Mouse (Mus musculus) cerebellum, adult 8-10 months (tissue): ENCODE results near the gene Rcor1.
"Not testable (repeated sequence)": the region's sequence is repeated elsewhere in the genome, so short reads cannot be mapped to it uniquely, and the experiment has no call there.

Experiments used
- DNase-seq: peaks from one replicate; pipeline ENCODE4 v3.0.0; 2022

The Rcor1 gene

GRCm38 (mm10) chr12:111028176-111029167 lies 10.7 kb upstream of the Rcor1 start:
- DNase-seq = no peak

GRCm38 (mm10) chr12:111029291-111029890 lies 9.8 kb upstream of the Rcor1 start:
- no peak for DNase-seq

- no peak for DNase-seq
Measured at GRCm38 (mm10) chr12:111032839-111033238, 6.3 kb upstream of the Rcor1 start.

DNA sequence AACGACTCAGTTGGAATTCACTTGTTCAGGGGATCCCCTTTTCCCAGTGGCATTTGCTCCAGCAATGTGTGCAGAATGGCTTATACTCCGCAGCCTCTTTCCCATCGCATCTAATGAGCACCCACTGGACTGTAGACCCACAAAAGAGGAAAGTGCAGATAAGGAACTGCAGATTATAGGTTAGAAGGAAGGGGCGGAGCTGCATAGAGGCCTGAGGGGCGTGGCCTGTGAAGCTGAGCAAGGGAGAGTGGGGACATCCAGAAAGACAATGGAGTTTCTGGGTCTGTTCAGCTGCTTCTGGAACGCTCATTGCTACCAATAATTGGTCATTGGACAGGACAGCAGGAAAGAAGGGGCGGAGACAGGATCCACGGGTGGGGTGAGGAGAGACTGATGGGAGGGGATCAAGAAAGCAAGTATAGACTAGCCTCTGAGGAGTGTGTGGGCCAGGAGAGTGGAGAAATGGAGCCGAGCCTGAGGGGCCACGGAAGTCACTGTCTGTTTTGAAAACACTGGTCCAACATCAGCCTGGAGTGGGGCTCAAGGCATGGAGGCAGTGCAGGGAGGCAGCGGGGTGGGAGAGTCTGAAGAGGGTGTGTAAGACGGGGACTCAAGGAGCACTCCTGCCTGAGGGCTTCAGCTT lies 3.8 kb upstream of the Rcor1 start:
- no peak for DNase-seq

DNA sequence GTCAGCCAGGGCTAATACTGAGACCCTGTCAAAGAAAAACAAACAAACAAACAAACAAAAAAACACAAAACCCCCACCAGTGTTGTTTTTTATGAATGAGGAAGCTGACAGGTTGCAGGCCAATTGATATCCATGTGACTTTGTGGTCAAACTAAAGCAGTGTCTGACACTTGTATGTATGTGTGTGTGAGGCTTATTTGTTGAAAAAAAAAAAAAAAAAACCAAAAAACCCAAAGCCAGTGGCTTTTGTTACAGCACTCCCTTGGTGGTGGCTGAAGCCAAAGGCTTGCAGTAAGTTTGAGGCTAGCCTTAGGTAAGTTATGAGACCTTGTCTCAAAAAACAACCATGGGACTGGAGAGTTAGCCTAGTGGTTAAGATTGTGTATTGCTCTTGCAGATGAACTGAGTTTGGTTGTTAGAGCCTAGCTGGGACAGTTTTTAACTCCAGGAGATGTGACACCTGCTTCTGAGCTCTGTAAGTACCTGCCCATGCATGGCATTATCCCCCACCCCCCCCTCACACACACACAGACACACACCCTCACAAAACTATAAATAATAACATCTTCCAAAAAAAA lies 2.9 kb upstream of the Rcor1 start:
- no peak for DNase-seq

- peak; percentile 29 for DNase-seq
Measured at GRCm38 (mm10) chr12:111037241-111038180, 1.6 kb upstream of the Rcor1 start.

DNA sequence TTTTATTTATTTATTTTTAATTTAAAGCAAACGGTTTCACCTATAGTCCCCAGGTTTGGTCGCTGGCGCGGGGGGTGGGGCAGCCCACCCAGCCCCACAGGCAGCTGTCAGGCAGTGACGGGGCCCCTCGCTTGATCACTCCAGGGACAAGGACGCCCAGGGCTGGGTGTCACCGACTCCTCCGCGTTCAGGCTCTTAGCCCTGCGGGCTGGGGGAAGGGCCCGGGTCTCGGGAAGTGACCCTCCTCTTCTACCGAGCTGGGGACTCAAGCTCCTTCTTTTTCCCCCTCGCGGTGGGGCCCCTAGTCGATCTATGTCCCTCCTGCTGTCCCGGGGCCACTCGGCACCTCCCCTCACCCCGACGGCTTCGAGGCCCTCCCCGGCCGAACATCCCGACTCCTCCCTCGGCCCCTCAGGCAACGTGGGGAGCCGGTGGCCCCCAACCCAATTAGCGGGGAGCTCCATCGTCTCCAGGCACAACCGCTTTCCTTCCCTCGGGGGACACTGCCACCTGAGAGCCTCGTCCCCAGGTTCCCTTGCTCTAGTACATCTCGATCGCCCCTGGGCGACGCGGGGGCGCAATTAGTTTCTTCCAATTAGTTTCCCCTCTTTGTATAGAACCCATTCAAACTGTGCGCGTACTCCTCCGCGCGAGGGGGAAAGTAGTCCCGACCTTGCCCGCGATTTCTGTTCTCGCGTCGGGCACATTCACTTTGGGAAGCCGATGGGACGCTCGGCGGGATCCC lies 748 bp upstream of the Rcor1 start:
- DNase-seq = no peak

GRCm38 (mm10) chr12:111039771-111040530 lies 800 bp downstream of the Rcor1 start:
- peak; percentile 46 for DNase-seq

DNA sequence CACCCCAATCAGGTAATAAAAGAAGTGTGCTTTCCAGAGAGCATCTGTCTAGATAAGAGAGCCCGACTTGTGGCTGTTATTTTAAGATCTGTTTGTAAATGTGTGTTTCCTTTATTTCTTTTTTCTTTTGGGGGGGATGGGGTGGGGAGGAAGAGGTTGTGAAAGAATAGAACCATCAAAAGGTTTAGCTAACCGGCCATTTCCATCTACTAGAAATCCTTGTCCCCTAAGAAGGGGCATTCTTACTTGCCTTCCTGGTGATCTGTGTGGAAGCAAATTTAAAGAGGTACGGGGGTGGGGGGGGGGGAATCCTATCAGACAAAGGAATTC lies 1.3 kb downstream of the Rcor1 start:
- no peak for DNase-seq

- DNase-seq = peak; percentile 32
Measured at GRCm38 (mm10) chr12:111041196-111041595, 2.0 kb downstream of the Rcor1 start.

DNA sequence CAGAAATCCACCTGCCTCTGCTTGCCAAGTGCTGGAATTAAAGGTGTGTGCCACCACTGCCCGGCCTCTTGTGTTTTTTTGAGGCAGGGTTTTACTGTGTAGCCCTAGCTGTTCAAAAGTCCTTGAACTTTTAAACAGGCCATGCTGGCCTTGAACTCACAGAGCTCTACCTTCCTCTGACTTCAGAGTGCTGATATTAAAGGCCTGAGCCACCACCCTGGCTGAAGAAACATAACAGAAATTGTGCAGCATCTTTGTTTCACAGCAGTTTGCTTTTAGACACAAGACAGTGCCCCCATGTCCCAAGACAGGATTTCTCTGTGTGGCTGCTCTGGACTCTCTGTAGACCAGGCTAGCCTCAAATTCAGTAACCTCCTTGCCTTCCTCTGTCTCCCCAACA lies 3.2 kb downstream of the Rcor1 start:
- DNase-seq = no peak

- DNase-seq = no peak
Measured at GRCm38 (mm10) chr12:111044880-111045279, 5.7 kb downstream of the Rcor1 start.

GRCm38 (mm10) chr12:111046866-111047265 lies 7.7 kb downstream of the Rcor1 start:
- no peak for DNase-seq

GRCm38 (mm10) chr12:111048201-111048600 lies 9.1 kb downstream of the Rcor1 start:
- DNase-seq = no peak

DNA sequence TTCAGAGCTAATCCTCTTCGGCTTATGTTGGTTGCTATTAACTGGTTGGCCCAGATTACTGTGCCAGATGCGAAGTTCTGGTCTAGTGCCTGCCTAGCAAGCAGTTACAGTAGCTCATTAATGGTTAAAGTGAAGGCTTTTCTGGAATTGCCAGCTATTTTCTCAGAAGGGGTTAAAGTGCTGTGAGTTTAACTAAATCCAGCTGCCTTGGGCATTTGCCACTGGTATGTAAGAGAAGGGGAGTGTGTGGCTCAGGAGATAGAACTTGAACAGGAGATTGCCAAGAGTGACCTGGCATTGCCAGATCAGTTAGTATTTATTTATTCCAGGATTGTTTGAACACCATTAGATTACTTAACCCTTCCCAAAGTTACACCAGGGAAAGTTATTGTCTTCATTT lies 11.1 kb downstream of the Rcor1 start:
- no peak for DNase-seq

DNA sequence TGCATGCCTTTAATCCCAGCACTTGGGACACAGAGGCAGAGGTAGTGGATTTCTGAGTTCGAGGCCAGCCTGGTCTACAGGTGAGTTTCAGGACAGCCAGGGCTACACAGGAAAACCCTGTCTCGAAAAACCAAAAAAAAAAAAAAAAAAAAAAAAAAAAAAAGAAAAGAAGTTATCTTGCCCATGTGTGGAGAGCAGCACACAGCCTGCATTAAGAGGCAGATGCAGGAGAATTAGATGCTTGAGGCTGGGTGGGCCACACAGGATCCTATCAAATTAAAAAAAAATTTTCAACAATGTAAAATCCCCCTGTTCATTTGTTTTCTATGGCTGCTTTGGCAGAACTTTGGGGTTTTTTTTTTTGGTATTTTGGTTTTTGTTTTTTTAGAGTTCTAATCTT lies 24.2 kb downstream of the Rcor1 start:
- DNase-seq = no peak

DNA sequence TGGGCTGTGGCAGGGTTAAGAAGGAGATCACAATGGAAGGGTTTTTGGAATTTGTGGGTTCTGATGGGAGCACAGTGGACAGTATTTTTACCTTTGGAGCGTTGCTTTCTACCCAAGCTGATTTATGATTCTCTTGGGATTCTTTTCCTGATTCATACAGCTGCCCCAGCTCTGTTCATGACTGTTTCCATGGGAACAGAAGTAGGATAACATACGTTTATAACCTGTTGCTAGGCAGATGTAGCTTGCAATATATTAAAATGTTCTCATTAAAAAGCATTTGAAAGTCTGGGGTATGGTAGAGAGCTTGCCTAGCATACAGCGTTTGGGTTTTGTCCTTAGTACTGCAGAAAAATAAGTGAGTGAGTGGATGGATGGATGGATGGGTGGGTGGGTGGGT lies 25.1 kb downstream of the Rcor1 start:
- DNase-seq = no peak

GRCm38 (mm10) chr12:111065330-111065729 lies 26.2 kb downstream of the Rcor1 start:
- DNase-seq = no peak

GRCm38 (mm10) chr12:111067816-111068215 lies 28.7 kb downstream of the Rcor1 start:
- no peak for DNase-seq

DNA sequence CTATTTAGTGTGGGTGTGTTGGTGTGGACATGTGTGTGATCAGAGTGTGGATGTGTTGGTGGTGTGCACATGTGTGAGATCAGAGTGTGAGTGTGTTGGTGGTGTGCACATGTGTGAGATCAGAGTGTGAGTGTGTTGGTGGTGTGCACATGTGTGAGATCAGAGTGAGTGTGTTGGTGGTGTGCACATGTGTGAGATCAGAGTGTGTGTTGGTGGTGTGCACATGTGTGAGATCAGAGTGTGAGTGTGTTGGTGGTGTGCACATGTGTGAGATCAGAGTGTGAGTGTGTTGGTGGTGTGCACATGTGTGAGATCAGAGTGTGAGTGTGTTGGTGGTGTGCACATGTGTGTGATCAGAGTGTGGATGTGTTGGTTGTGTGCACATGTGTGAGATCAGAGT lies 30.1 kb downstream of the Rcor1 start:
- DNase-seq = not testable (repeated sequence)

GRCm38 (mm10) chr12:111071009-111071408 lies 31.9 kb downstream of the Rcor1 start:
- DNase-seq = no peak
